Mouse (Mus musculus) layer of hippocampus, postnatal 10 days (tissue): Measurements from ENCODE around the gene F11r. TPM values are rescaled to one million over a fixed set of nuclear protein-coding genes. Genes with fewer than 3 reads are reported as not detected.

Experiments used
- DNase-seq, 2 experiments: peaks; one replicate each; pipeline ENCODE4 v3.0.0; 2021; ENCODE audit warnings: low spot score in 2 of 2
- long read RNA-seq: library from polyadenylated mRNA; stranded (forward); transcript quantifications from one replicate; pipeline ENCODE4 v2.0.0, GENCODE M21; 2023
- total RNA-seq, 2 experiments: library from RNA; stranded (reverse); gene quantifications; 2 replicates each; pipeline ENCODE4 v1.2.3; 2021

Gene F11r
- total RNA-seq, result 1 to 10 TPM; 5.5 to 7.8 TPM
- long read RNA-seq, partial matches to known transcripts, result 0 of 1 reads
- long read RNA-seq, other reads (novel, unspliced or antisense), result 1 of 1 reads

- DNase-seq, result peak; percentile 28 to 46
Observed at GRCm38 (mm10) chr1:171437264-171438013, at the start of gene F11r. TSS of gene F11r (plus strand) at chr1:171437535.

GRCm38 (mm10) chr1:171388376-171389102, 48.8 kb upstream of the F11r start, which contains the start of gene Arhgap30:
TSS of gene Arhgap30 (plus strand) at chr1:171388954.
- DNase-seq, result no peak

GRCm38 (mm10) chr1:171390101-171390500, 47.2 kb upstream of the F11r start:
- no peak for DNase-seq

- no peak for DNase-seq
Observed at GRCm38 (mm10) chr1:171401821-171402220, 35.5 kb upstream of the F11r start.

- no peak for DNase-seq
Observed at GRCm38 (mm10) chr1:171402991-171403390, 34.3 kb upstream of the F11r start.

- no peak for DNase-seq
Observed at GRCm38 (mm10) chr1:171407263-171407662, 30.1 kb upstream of the F11r start.

GRCm38 (mm10) chr1:171410231-171410630, 27.1 kb upstream of the F11r start:
- DNase-seq, result no peak

GRCm38 (mm10) chr1:171410947-171411484, 26.3 kb upstream of the F11r start, which contains the start of gene Usf1:
TSS of gene Usf1 (plus strand) at chr1:171411313.
- peak; percentile 94 to 95 for DNase-seq

GRCm38 (mm10) chr1:171411492-171411941, 25.8 kb upstream of the F11r start:
- DNase-seq, result no peak

- DNase-seq, result peak; percentile 34 to 48
Observed at GRCm38 (mm10) chr1:171412001-171412441, 25.3 kb upstream of the F11r start.

- DNase-seq, result no peak
Observed at GRCm38 (mm10) chr1:171412446-171412845, 24.9 kb upstream of the F11r start.

GRCm38 (mm10) chr1:171413608-171414007, 23.7 kb upstream of the F11r start:
- no peak for DNase-seq

GRCm38 (mm10) chr1:171418660-171419059, 18.7 kb upstream of the F11r start, which contains the start of gene Tstd1:
TSS of gene Tstd1 (plus strand) at chr1:171418872.
- no peak for DNase-seq

GRCm38 (mm10) chr1:171419291-171419882, 17.9 kb upstream of the F11r start:
- DNase-seq, result no peak

GRCm38 (mm10) chr1:171419905-171420304, 17.4 kb upstream of the F11r start:
- no peak for DNase-seq

GRCm38 (mm10) chr1:171422504-171423095, 14.7 kb upstream of the F11r start:
- no peak for DNase-seq

- DNase-seq, result no peak
Observed at GRCm38 (mm10) chr1:171424638-171425037, 12.7 kb upstream of the F11r start.

GRCm38 (mm10) chr1:171425126-171425525, 12.2 kb upstream of the F11r start:
- no peak for DNase-seq

- no peak for DNase-seq
Observed at GRCm38 (mm10) chr1:171432158-171432557, 5.2 kb upstream of the F11r start.

GRCm38 (mm10) chr1:171435288-171435814, 2.0 kb upstream of the F11r start:
- DNase-seq, result no peak

- no peak for DNase-seq
Observed at GRCm38 (mm10) chr1:171435974-171436373, 1.4 kb upstream of the F11r start.
